Mouse (Mus musculus) inflammation-experienced regulatory T-cells, adult 6 months (primary cell): ENCODE data around the gene Tfpi. TPM values are rescaled to one million over a fixed set of nuclear protein-coding genes. Genes with fewer than 3 reads are reported as not detected.
"Not testable (repeated sequence)": the region's sequence is repeated elsewhere in the genome, so short reads cannot be mapped to it uniquely, and the experiment has no call there.

ENCODE experiments used
- ATAC-seq: one replicate; pipeline ENCODE4 v1.8.0; 2017
- polyA plus RNA-seq, 3 experiments: library from polyadenylated mRNA; unstranded; fragments of 100-300 nt; shearing (Covaris generic); gene quantifications; one replicate each; pipeline ENCODE4 v1.2.1; 2017

Tfpi gene
- polyA plus RNA-seq, 3 experiments from 2014 or later = 1.6 to 4.9 (median 4.2) TPM

GRCm38 (mm10) chr2:84473941-84474530, 2.5 kb downstream of the Tfpi start:
- ATAC-seq = no peak

- no peak for ATAC-seq
These were observed 9.2 kb downstream of the Tfpi start for GRCm38 (mm10) chr2:84467391-84467790.

- ATAC-seq = no peak
These were observed 11.6 kb downstream of the Tfpi start for GRCm38 (mm10) chr2:84464956-84465355.

DNA sequence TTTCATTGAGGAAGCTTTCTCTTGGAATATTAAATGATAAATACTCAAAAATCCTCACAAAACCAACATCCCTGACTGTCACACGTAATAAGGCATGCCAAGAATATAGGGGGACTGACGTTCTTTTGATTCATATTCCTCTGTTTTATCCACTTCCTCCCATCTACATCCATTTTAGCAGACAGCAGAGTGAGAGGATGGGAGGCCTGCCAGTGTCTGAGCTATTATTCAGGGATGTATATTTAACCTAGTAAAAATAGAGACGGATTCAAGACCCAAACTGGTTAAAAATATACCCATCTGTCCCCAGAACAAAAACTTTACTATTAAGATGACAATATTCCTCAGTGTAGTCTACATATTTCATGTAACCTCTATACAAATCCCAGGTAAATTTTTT, 14.2 kb downstream of the Tfpi start:
- no peak for ATAC-seq

GRCm38 (mm10) chr2:84459651-84460177, 16.9 kb downstream of the Tfpi start:
- ATAC-seq = no peak

- no peak for ATAC-seq
These were observed 19.4 kb downstream of the Tfpi start for GRCm38 (mm10) chr2:84457221-84457620.

- ATAC-seq = peak; percentile 89
These were observed 21.3 kb downstream of the Tfpi start for GRCm38 (mm10) chr2:84455236-84455799.

DNA sequence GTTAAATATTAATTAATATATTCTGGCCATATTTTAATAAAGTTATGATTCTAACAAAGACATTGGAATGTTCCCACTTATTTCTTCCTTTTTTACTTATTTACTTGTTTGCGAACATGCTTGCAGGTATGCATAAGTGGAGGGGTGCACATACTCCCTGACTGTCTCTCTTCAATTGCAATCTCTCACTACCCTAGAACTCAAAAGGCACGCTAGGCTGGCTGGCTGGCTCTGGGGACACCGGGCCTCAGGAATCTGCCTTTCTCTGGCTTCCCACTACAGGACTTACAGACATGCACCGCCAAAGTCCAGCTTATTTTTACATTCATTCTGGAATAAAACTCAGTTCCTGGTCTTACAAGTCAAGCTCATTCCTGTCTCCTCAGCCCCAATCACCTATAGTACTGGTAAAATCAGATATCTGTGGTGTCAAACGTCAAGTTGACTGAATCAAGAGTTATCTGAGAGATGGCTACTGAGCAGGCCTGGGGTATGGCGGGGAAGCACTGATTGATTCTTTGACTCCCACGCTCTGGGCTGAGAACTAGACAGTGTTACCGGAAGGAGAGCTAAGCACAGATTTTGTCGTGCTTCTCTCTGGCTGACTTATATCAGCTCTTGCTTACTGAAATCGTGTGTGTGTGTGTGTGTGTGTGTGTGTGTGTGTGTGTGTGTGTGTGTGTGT, 21.9 kb downstream of the Tfpi start:
- peak; percentile 36 for ATAC-seq

GRCm38 (mm10) chr2:84454051-84454450, 22.5 kb downstream of the Tfpi start:
- peak; percentile 77 for ATAC-seq

DNA sequence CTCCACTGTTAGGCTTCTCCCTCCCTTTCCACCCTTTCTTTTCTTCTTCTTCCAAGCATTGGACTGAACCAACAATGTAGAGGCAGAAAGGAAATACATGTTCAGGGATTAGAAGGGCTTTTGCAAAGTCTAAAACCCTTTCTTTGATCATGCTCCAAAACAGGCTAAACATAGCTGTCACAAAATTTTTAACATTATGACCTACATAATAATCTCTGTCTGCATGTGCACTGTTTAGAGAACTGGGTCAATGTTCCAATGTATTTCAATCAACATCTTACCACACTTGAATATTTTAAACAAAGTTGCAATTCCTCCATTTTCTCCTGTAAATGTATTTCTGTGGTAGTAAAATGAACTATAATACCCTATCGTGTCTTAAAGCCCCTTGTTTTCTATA, 31.1 kb downstream of the Tfpi start:
- no peak for ATAC-seq

DNA sequence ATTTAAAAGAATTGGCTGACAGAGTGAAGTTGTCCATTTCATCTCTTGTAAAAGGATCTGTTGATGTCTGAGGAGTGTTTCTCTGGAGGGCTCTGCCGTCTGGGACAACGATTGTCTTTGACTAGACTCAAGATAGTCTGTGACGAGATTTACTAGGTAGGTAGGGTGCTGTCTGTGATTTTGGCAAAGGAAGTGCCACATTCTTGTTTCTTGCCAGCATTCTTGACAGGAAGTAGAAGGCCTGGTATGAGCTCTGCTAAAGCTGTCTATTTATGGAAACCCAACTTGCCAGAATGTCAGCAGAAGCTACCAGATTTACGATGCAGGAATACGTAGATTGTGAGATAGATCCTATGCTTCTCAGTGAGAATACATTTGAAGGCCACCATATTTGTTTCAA, 34.6 kb downstream of the Tfpi start:
- no peak for ATAC-seq

DNA sequence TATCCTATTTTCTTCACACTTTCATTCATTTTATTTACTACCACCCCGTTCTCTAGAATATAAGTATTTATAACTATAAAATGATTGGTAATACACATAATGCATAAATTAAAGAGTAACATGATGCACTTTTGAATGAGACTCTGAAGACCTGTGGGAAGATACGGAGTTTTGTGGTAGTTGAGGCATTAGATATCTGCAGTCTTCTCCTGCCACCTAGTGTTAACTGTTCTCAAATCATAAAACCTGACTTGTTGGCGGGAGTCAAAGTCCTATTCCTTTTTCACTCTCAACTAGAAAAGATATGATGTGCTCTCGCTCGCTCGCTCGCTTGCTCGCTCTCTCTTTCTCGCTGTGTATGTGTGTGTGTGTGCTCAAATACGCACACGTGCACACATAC, 46.9 kb downstream of the Tfpi start:
- ATAC-seq = peak; percentile 59

DNA sequence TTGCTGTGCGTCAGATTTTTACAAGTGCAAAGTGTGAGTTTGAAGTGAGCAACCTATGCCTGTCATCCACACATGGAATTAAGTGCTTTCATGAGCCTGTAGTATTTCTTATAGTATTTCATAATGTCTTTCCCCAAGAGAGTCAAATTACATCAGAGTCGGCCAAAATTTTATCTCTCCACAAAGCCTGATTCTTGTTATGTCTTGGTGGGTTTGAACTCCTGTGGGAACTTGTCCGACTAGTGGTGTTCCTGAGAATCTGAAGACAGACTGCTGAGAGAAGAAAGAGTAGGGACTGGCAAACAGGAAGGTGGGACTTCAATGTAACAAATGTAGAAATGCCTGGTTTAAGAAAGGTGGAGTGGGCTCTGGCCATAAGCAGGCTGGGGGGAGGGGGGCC, 47.7 kb downstream of the Tfpi start:
- no peak for ATAC-seq

- ATAC-seq = no peak
These were observed 50.0 kb downstream of the Tfpi start for GRCm38 (mm10) chr2:84426531-84426930.

DNA sequence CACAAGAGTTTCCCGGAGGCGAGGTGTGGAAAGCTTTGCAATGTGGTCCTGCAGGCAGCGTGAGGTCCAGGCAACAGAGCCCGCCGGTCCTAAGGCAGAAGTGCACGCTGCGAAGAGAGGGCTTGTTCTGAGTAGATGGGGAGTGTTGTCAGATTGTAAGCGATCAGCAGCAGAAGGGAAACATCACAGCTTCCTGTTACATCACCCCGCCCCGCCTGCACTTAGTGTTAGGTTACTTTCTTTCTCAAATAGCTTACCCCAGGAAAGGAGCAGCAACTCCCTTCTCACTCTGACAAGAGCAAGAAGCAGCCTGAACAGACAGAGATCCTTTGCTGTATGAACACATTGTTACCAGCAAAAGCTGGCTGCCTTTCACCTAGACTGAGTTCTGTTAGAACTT, 51.4 kb downstream of the Tfpi start, which contains the start of gene Calcrl:
Gene Calcrl, minus strand, starts transcription at position 274 of the 400 bp plus-strand sequence.
- peak; percentile 94 for ATAC-seq

GRCm38 (mm10) chr2:84416501-84416900, 60.1 kb downstream of the Tfpi start:
- no peak for ATAC-seq

- ATAC-seq = no peak
These were observed 66.6 kb downstream of the Tfpi start for GRCm38 (mm10) chr2:84409796-84410592.

- ATAC-seq = no peak
These were observed 71.7 kb downstream of the Tfpi start for GRCm38 (mm10) chr2:84404834-84405233.

DNA sequence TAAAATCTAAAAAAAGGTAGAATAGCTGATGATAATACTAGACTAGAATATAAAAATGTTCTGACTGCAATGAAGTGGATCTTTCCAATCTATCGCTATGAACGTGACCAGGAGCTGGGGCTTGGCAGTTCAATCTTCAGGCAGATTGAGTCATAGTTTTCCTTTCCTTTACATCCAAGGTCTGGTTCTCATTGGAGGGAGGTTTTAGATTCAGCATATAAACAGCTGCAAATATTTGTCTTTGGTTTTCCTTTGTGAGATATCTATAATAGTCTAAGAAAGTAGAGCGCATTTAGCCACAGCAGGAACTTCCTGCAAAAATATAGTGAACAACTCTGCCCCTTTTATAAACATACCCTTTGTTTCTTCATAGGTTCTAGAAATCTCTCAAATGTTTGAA, 73.9 kb downstream of the Tfpi start:
- no peak for ATAC-seq

DNA sequence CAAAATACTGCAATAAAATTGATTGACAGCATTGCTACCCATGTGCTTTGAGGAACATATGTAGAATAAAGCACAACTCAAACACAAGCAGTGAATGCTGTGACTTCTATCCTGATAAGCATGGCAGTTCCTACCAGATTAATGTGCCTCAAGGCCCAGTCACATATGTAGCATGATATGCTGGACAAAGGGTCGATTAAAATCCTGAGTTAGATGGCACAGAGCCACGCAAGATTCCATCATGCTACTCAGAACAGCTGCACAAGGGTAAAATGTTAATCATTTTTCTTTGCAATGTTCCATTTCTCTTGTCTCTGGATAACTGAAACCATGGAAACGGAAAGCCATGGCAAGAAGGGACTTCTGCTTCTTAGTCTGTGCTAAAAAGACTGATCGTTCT, 80.0 kb downstream of the Tfpi start:
- no peak for ATAC-seq

DNA sequence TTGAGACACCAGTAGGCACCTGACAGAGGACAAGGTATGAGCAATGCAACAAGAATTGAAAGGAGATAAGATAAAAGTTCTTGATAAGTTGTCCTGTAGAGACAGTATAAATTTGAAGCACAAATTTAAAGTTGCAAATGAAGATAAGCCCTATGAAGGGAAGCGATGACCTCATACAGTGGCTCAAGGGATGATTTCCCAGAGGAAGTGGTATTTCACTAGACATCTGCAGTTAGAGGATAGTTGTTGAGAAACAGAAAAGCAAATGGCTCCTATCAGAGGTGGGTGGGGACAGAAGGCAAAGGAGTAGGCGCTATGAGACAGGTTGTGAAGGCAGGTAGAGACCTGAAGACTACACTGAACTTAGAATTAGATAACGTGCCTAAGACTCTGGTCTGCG, 83.3 kb downstream of the Tfpi start:
- no peak for ATAC-seq

DNA sequence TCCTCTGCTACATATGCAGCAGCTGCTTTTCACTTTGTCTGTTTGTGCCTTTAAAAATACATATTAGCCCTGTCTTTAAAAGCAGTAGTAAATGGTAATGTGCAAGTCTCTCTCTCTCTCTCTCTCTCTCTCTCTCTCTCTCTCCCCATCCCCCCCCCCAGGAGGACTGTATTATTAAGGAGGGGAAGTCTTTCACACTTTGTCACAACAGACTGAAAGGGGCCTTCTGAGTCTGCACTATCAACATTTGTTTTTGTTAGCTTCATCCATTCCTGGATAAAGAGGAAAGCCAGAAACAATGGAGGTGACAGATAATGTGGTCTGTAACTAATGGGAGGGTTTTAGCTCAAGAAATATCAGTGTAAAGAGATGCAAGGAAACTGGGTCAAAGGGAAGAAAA, 87.5 kb downstream of the Tfpi start:
- ATAC-seq = no peak

DNA sequence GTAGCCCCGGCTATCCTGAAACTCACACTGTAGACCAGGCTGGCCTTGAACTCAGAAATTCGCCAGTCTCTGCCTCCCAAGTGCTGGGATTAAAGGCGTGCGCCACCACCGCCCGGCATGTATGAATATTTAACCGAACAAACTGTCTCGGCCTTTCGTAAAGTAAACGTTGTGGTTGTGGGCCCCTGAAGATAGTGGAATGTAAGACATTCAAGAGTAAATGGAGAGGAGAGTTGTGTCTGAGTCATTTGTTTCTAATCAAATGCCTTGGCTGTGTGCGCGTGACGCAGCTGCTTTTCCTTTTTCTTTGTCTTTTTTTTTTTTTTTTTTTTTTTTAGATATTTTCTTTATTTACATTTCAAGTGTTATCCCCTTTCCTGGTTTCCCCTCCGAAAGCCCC, 88.0 kb downstream of the Tfpi start:
- not testable (repeated sequence) for ATAC-seq
